Mouse (Mus musculus) naive thymus-derived CD4-positive, alpha-beta T cell, adult 5 months (primary cell): Measurements from ENCODE around the gene Ebf1. TPM values are rescaled to one million over a fixed set of nuclear protein-coding genes. Genes with fewer than 3 reads are reported as not detected.

Experiments used
- polyA plus RNA-seq: library from polyadenylated mRNA; unstranded; fragments of 100-300 nt; shearing (Covaris generic); gene quantifications from one replicate; pipeline ENCODE4 v1.2.1, GENCODE M21; 2017

The Ebf1 gene
- 0.11 TPM for polyA plus RNA-seq

GRCm38 (mm10) chr11:44616788-44617712 is at the start of gene Ebf1:
TSS of gene Ebf1 (plus strand) at chr11:44617317.

Other genes starting within 250 kb of the Ebf1 start
- not detected for gene Il12b, start 217.3 kb upstream of the Ebf1 start, polyA plus RNA-seq
- 22.4 TPM for gene Ublcp1, start 146.8 kb upstream of the Ebf1 start, polyA plus RNA-seq
- gene Rnf145, start 98.4 kb upstream of the Ebf1 start, polyA plus RNA-seq: 316 TPM